Mouse (Mus musculus) heart, adult 8-10 months (tissue): ENCODE measurements at regions not wholly inside any gene's neighbourhood (a gene's known extent, or its start where the extent isn't known, plus 50 kb on each side); places are given as distances from the start of the nearest gene placed in this dataset.
A peak's percentile ranks its signal among the peaks of the same experiment; 100 is the strongest.
"Not testable (repeated sequence)": the region's sequence is repeated elsewhere in the genome, so short reads cannot be mapped to it uniquely, and the experiment has no call there.

Experiments
- DNase-seq: peaks from one replicate; pipeline ENCODE4 v3.0.0; 2022; ENCODE audit warnings: low spot score

- no peak for DNase-seq
Observed at GRCm38 (mm10) chr5:148706323-148707120, 153.9 kb upstream of the Ubl3 start.

- DNase-seq, result peak; percentile 36
Observed at GRCm38 (mm10) chr5:148704769-148705168, 152.2 kb upstream of the Ubl3 start.

- no peak for DNase-seq
Observed at GRCm38 (mm10) chr5:148701859-148702258, 149.3 kb upstream of the Ubl3 start.

GRCm38 (mm10) chr5:148701001-148701400 lies 148.4 kb upstream of the Ubl3 start:
- DNase-seq, result no peak

- DNase-seq, result peak; percentile 49
Observed at GRCm38 (mm10) chr5:148700240-148700639, 147.7 kb upstream of the Ubl3 start.

GRCm38 (mm10) chr5:148697631-148698368 lies 145.2 kb upstream of the Ubl3 start:
- DNase-seq, result no peak

GRCm38 (mm10) chr5:148694352-148694751 lies 141.8 kb upstream of the Ubl3 start:
- no peak for DNase-seq

GRCm38 (mm10) chr5:148691486-148691885 lies 138.9 kb upstream of the Ubl3 start:
- no peak for DNase-seq

GRCm38 (mm10) chr5:148690823-148691197 lies 138.2 kb upstream of the Ubl3 start:
- DNase-seq, result no peak

- no peak for DNase-seq
Observed at GRCm38 (mm10) chr5:148690158-148690822, 137.7 kb upstream of the Ubl3 start.

GRCm38 (mm10) chr5:148689297-148689696 lies 136.7 kb upstream of the Ubl3 start:
- no peak for DNase-seq

GRCm38 (mm10) chr5:148688501-148688900 lies 135.9 kb upstream of the Ubl3 start:
- no peak for DNase-seq

- DNase-seq, result no peak
Observed at GRCm38 (mm10) chr5:148687827-148688226, 135.2 kb upstream of the Ubl3 start.

GRCm38 (mm10) chr5:148684216-148684615 lies 131.6 kb upstream of the Ubl3 start:
- no peak for DNase-seq

- no peak for DNase-seq
Observed at GRCm38 (mm10) chr5:148682553-148682952, 130.0 kb upstream of the Ubl3 start.

- no peak for DNase-seq
Observed at GRCm38 (mm10) chr5:148680341-148680740, 127.8 kb upstream of the Ubl3 start.

- no peak for DNase-seq
Observed at GRCm38 (mm10) chr5:148679586-148679985, 127.0 kb upstream of the Ubl3 start.

GRCm38 (mm10) chr5:148678285-148678937 lies 125.8 kb upstream of the Ubl3 start:
- not testable (repeated sequence) for DNase-seq

- no peak for DNase-seq
Observed at GRCm38 (mm10) chr5:148674281-148674680, 121.7 kb upstream of the Ubl3 start.

GRCm38 (mm10) chr5:148662281-148662741 lies 109.7 kb upstream of the Ubl3 start:
- DNase-seq, result no peak

GRCm38 (mm10) chr5:148661120-148661519 lies 108.5 kb upstream of the Ubl3 start:
- no peak for DNase-seq
